Mouse (Mus musculus) intestine, postnatal 0 days (tissue): Measurements from ENCODE around the gene Vac14. TPM values are rescaled to one million over a fixed set of nuclear protein-coding genes. Genes with fewer than 3 reads are reported as not detected.

Experiments used
- ATAC-seq: fragments of 200-750 bp; cut with Nextera tagmentation; 2 replicates; pipeline ENCODE4 v1.8.0; 2017; ENCODE audit warnings: mild to moderate bottlenecking, moderate TSS enrichment, moderate library complexity
- H3K27ac ChIP-seq: fragments of 300-500 bp; sonication (generic); 2 replicates; pipeline ENCODE4 v1.5.1; 2014; ENCODE audit warnings: mild to moderate bottlenecking, low read depth, low read length, moderate library complexity
- H3K27me3 ChIP-seq: fragments of 300-500 bp; sonication (generic); replicated peaks from 2 replicates; pipeline ENCODE4 v1.6.1; 2014; ENCODE audit warnings: low read length, mixed read lengths; ENCODE audit not compliant: control insufficient read depth, insufficient read depth
- H3K36me3 ChIP-seq: fragments of 300-500 bp; sonication (generic); 2 replicates; pipeline ENCODE4 v1.6.1; 2014; ENCODE audit warnings: mild to moderate bottlenecking, moderate library complexity; ENCODE audit not compliant: control insufficient read depth, insufficient read depth
- H3K4me1 ChIP-seq: fragments of 300-500 bp; sonication (generic); replicated peaks from 2 replicates; pipeline ENCODE4 v1.6.1; 2014; ENCODE audit warnings: antibody characterized with exemption, low read length, mixed read lengths; ENCODE audit not compliant: control insufficient read depth, insufficient read depth
- H3K4me2 ChIP-seq: fragments of 300-500 bp; sonication (generic); replicated peaks from 2 replicates; pipeline ENCODE4 v1.6.1; 2014; ENCODE audit warnings: low read depth, mild to moderate bottlenecking, moderate library complexity
- H3K4me3 ChIP-seq: fragments of 300-500 bp; sonication (generic); 2 replicates; pipeline ENCODE4 v1.5.1; 2014; ENCODE audit warnings: low read depth, low read length
- H3K9ac ChIP-seq: fragments of 300-500 bp; sonication (generic); 2 replicates; pipeline ENCODE4 v1.6.1; 2014; ENCODE audit warnings: mild to moderate bottlenecking, low read depth, low read length
- H3K9me3 ChIP-seq: fragments of 300-500 bp; sonication (generic); 2 replicates; pipeline ENCODE4 v1.6.1; 2016; ENCODE audit warnings: mixed run types; ENCODE audit not compliant: control insufficient read depth
- CTCF ChIP-seq: sonication (generic); IDR thresholded peaks from 2 replicates; pipeline ENCODE4 v1.5.1; 2016; ENCODE audit warnings: low read depth, mild to moderate bottlenecking, control low read depth, antibody characterized with exemption, moderate library complexity
- WGBS: fragments of 180-500 bp; shearing (Covaris S2); extraction: QIAGEN DNeasy Blood & Tissue Kit; methylation state at CpG from one replicate; pipeline ENCODE4 v1.1.7; 2014; 5-methylcytosine and 5-hydroxymethylcytosine counted together
- polyA plus RNA-seq: library from polyadenylated mRNA; unstranded; fragments of >200 nt; fragmentation: Nextera tagmentation; extraction: Ambion mirVana; gene quantifications from 2 replicates; pipeline ENCODE4 v1.2.1, GENCODE M21; 2015

Gene Vac14
- polyA plus RNA-seq, 1 experiment from 2014 or later = 14.8 TPM

DNA sequence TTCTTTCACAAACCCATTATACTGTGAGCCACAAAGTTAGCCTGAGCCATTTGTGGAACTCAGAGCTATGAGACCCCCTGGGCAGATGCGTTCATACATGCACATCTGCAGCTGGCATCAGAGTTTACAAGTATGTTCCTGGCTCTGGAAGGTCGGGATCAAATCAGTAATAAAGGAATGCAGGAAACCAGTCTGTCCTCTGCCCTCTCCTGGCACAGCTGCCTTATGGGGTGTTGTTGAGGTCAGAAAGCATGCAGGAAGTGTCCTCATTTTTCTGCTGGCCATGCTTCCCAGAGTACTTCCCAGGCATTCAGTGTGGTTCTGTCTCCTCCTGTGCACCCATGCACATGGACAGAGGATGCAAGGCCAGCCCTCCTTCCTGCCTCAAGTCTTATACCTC is 54.8 kb downstream of the Vac14 start:
- no peak for ATAC-seq
- Histone ChIP-seq H3K9me3 (no peaks in the 10 kb centered on the region), H3K4me3 (no peak overlapping the region), H3K36me3 (peaks cover 43% of the 10 kb centered on the region), H3K4me1 (0 out of 2 replicates have a peak, but pooled peaks cover 4% of the 10 kb centered on the region), H3K27me3 (no peaks in the 10 kb centered on the region), H3K27ac (no peak overlapping the region), H3K4me2 (no peak overlapping the region), H3K9ac (no peak overlapping the region)
- WGBS = 60% methylated on average over 2 of the region's 2 CpGs
- no peak for TF ChIP-seq CTCF

- Histone ChIP-seq H3K9me3 (no peaks in the 10 kb centered on the region), H3K4me2 (no peak overlapping the region), H3K27me3 (no peaks in the 10 kb centered on the region), H3K4me3 (no peak overlapping the region), H3K27ac (no peak overlapping the region), H3K9ac (no peak overlapping the region), H3K4me1 (0 out of 2 replicates have a peak, but pooled peaks cover 4% of the 10 kb centered on the region), H3K36me3 (peaks cover 43% of the 10 kb centered on the region)
- 95% methylated on average over 1 of the region's 1 CpGs for WGBS
- TF ChIP-seq CTCF = no peak
- no peak for ATAC-seq
Measured at GRCm38 (mm10) chr8:110674589-110674988, 56.2 kb downstream of the Vac14 start.

- no peak for TF ChIP-seq CTCF
- Histone ChIP-seq H3K27me3 (no peaks in the 10 kb centered on the region), H3K27ac (no peak overlapping the region), H3K9me3 (no peaks in the 10 kb centered on the region), H3K4me3 (no peak overlapping the region), H3K4me2 (no peak overlapping the region), H3K36me3 (peaks cover 38% of the 10 kb centered on the region), H3K4me1 (no peaks in the 10 kb centered on the region), H3K9ac (no peak overlapping the region)
- 69% methylated on average over 5 of the region's 5 CpGs for WGBS
- ATAC-seq = no peak
Measured at GRCm38 (mm10) chr8:110676702-110677101, 58.3 kb downstream of the Vac14 start.

- ATAC-seq = no peak
- Histone ChIP-seq H3K27me3 (no peaks in the 10 kb centered on the region), H3K4me3 (no peak overlapping the region), H3K9me3 (no peaks in the 10 kb centered on the region), H3K4me1 (no peaks in the 10 kb centered on the region), H3K36me3 (peaks cover 37% of the 10 kb centered on the region), H3K9ac (no peak overlapping the region), H3K4me2 (no peak overlapping the region), H3K27ac (no peak overlapping the region)
- no peak for TF ChIP-seq CTCF
- 95% methylated on average over 5 of the region's 5 CpGs for WGBS
Measured at GRCm38 (mm10) chr8:110677174-110677660, 58.8 kb downstream of the Vac14 start.

DNA sequence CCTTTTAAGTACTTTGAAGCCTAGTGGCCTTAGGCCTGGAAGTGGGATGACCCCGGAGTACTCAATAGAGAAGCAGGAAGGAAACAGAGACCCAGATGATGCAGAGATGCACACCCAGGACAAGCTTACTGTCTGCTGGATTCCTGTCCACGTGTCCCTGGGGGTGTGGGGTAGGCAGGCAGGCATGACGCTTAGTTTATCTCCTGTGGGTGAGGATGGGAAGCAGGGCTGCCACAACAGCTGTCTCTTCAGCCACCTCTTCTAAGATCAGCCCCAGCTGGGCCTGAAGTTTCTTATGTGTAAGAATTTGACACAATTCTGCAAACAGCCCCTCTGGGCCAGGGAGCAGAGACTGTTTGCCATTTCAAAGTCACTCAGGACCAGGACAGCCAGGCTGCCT is 60.6 kb downstream of the Vac14 start:
- TF ChIP-seq CTCF = no peak
- Histone ChIP-seq H3K9me3 (no peaks in the 10 kb centered on the region), H3K4me2 (no peak overlapping the region), H3K36me3 (peaks cover 37% of the 10 kb centered on the region), H3K9ac (no peak overlapping the region), H3K27me3 (no peaks in the 10 kb centered on the region), H3K4me3 (no peak overlapping the region), H3K4me1 (no peaks in the 10 kb centered on the region), H3K27ac (no peak overlapping the region)
- ATAC-seq = no peak
- WGBS = 77% methylated on average over 3 of the region's 3 CpGs

GRCm38 (mm10) chr8:110687726-110688125 is 69.3 kb downstream of the Vac14 start:
- H3K9ac ChIP-seq = no peak overlapping the region
- TF ChIP-seq CTCF = no peak
- H3K27me3 ChIP-seq = no peaks in the 10 kb centered on the region
- H3K4me1 ChIP-seq = 0 out of 2 replicates have a peak, but pooled peaks cover 7% of the 10 kb centered on the region
- no peak for ATAC-seq
- H3K36me3 ChIP-seq = peaks cover 39% of the 10 kb centered on the region
- WGBS = 70% methylated on average over 5 of the region's 5 CpGs
- no peak overlapping the region for H3K4me3 ChIP-seq
- H3K27ac ChIP-seq = no peak overlapping the region
- no peaks in the 10 kb centered on the region for H3K9me3 ChIP-seq
- H3K4me2 ChIP-seq = no peak overlapping the region

- Histone ChIP-seq H3K9ac (no peak overlapping the region), H3K9me3 (no peaks in the 10 kb centered on the region), H3K4me3 (no peak overlapping the region), H3K27ac (no peak overlapping the region), H3K4me2 (no peak overlapping the region), H3K36me3 (peaks cover 25% of the 10 kb centered on the region), H3K27me3 (no peaks in the 10 kb centered on the region), H3K4me1 (0 out of 2 replicates have a peak, but pooled peaks cover 7% of the 10 kb centered on the region)
- 82% methylated on average over 9 of the region's 9 CpGs for WGBS
- ATAC-seq = no peak
- TF ChIP-seq CTCF = no peak
Measured at GRCm38 (mm10) chr8:110689961-110690360, 71.6 kb downstream of the Vac14 start.
